Mouse (Mus musculus) G1E (cell line): ENCODE results near the gene Mfsd13b.
"Not testable (repeated sequence)": the region's sequence is repeated elsewhere in the genome, so short reads cannot be mapped to it uniquely, and the experiment has no call there.

Experiments used
- CTCF ChIP-seq: IDR thresholded peaks from 2 replicates; pipeline ENCODE4 v1.5.1; 2012; ENCODE audit warnings: low read depth, low read length, inconsistent platforms, mixed read lengths
- GATA1 ChIP-seq: IDR thresholded peaks from 2 replicates; pipeline ENCODE4 v1.6.1; 2012; ENCODE audit warnings: borderline replicate concordance, low read length, inconsistent platforms, mixed read lengths
- TAL1 ChIP-seq: conservative IDR thresholded peaks from 2 replicates; pipeline ENCODE4 v1.6.1; 2012; ENCODE audit warnings: low read depth, low read length, inconsistent platforms, mixed read lengths

DNA sequence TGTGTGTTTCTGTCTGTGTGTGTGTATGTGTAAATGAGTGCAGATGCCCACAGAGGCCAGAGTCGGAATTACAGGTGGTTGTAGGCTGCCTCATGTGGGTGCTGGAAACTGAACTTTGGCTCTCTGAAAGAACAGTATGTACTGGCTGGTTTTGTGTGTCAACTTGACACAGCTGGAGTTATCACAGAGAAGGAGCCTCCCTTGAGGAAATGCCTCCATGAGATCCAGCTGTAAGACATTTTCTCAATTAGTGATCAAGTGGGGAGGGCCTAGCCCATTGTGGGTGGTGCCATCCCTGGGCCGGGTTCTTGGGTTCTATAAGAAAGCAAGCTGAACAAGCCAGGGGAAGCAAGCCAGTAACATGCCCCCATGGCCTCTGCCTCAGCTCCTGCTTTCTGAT lies 9.8 kb upstream of the Mfsd13b start:
- not testable (repeated sequence) for TF ChIP-seq CTCF, GATA1, TAL1
